Mouse (Mus musculus) layer of hippocampus, postnatal 25 days (tissue): ENCODE data around the gene Lgr4. TPM values are rescaled to one million over a fixed set of nuclear protein-coding genes. Genes with fewer than 3 reads are reported as not detected.

Experiments used
- DNase-seq, 2 experiments: peaks; one replicate each; pipeline ENCODE4 v3.0.0; 2022; ENCODE audit warnings: mixed read lengths in 2 of 2, low spot score in 1 of 2; ENCODE audit errors: extremely low spot score in 1 of 2
- total RNA-seq, 2 experiments: library from RNA; stranded (reverse); gene quantifications; 2 replicates each; pipeline ENCODE4 v1.2.3; 2021

The Lgr4 gene
- total RNA-seq, 2 experiments from 2014 or later: 27.7 to 33.5 TPM

- DNase-seq: no peak
Observed at GRCm38 (mm10) chr2:110005596-110006239, 88.3 kb downstream of the Lgr4 start.

GRCm38 (mm10) chr2:110007423-110008267 is 90.2 kb downstream of the Lgr4 start:
- no peak for DNase-seq

GRCm38 (mm10) chr2:110009449-110009848 is 92.0 kb downstream of the Lgr4 start:
- DNase-seq: no peak

- no peak for DNase-seq
Observed at GRCm38 (mm10) chr2:110012184-110012725, 94.8 kb downstream of the Lgr4 start.

- DNase-seq: no peak
Observed at GRCm38 (mm10) chr2:110017087-110017486, 99.6 kb downstream of the Lgr4 start.

- DNase-seq: peak; percentile 80 to 83
Observed at GRCm38 (mm10) chr2:110017616-110018505, 100.4 kb downstream of the Lgr4 start, which contains the start of gene Ccdc34. Gene Ccdc34 (plus strand): TSS chr2:110017817.

GRCm38 (mm10) chr2:110019656-110020055 is 102.2 kb downstream of the Lgr4 start:
- no peak for DNase-seq

- DNase-seq: no peak
Observed at GRCm38 (mm10) chr2:110020430-110020829, 103.0 kb downstream of the Lgr4 start.

GRCm38 (mm10) chr2:110036265-110036664 is 118.8 kb downstream of the Lgr4 start:
- no peak for DNase-seq

- no peak for DNase-seq
Observed at GRCm38 (mm10) chr2:110036665-110037064, 119.2 kb downstream of the Lgr4 start.

GRCm38 (mm10) chr2:110037221-110037620 is 119.8 kb downstream of the Lgr4 start:
- no peak for DNase-seq

GRCm38 (mm10) chr2:110038341-110038740 is 120.9 kb downstream of the Lgr4 start:
- DNase-seq: no peak

GRCm38 (mm10) chr2:110042861-110043760 is 125.7 kb downstream of the Lgr4 start:
- DNase-seq: no peak

- no peak for DNase-seq
Observed at GRCm38 (mm10) chr2:110058424-110058823, 141.0 kb downstream of the Lgr4 start.

- no peak for DNase-seq
Observed at GRCm38 (mm10) chr2:110063131-110063530, 145.7 kb downstream of the Lgr4 start.
